Mouse (Mus musculus): ENCODE measurements around the gene Trpm2.
"Not testable (repeated sequence)": the region's sequence is repeated elsewhere in the genome, so short reads cannot be mapped to it uniquely, and the experiment has no call there.

The Trpm2 gene

GRCm38 (mm10) chr10:77970481-77970880 is at the start of gene Trpm2:
Gene Trpm2, minus strand, starts transcription at chr10:77970563.
- DNase-seq (ENCODE audit: low read depth, low spot score): no peak

DNA sequence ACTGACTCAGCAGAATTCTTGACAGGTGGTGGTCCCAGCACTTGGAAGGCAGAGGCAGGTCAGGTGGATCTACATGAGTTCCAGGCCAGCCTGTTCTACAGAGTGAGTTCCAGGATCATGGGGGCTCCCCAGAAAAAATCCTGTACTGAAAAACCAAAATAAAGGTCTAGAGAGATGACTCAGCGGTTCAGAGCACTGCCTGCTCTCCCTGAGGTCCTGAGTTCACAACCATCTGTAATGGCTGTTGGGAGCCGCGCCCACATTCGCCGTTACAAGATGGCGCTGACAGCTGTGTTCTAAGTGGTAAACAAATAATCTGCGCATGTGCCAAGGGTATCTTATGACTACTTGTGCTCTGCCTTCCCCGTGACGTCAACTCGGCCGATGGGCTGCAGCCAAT is 49.6 kb upstream of the Trpm2 start:
- DNase-seq (ENCODE audit: low read depth, low spot score): not testable (repeated sequence)

- DNase-seq (ENCODE audit: low read depth, low spot score): no peak
Observed at GRCm38 (mm10) chr10:78019291-78019690, 48.9 kb upstream of the Trpm2 start.

DNA sequence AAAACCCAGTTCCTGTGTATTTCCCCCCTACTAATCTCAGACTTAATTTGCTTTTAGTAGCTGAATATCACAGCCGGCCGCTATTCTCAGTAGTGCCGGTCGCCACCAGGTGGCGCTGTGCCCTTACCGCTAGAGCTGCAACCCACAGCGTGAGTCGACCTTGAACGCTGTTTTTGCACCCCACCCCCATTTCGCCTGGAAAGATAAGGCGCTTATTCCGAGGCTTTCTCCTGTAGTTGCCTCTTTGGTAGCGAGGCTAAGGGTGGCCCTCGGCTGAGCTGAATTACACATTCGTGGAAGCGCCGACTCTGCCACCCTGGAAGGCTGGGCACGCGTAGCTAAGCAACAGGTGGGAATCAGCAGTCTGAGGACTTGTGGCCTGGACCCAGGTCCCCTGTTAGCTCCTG is 48.4 kb upstream of the Trpm2 start:
- peak; percentile 81 for DNase-seq (ENCODE audit: low read depth, low spot score)

DNA sequence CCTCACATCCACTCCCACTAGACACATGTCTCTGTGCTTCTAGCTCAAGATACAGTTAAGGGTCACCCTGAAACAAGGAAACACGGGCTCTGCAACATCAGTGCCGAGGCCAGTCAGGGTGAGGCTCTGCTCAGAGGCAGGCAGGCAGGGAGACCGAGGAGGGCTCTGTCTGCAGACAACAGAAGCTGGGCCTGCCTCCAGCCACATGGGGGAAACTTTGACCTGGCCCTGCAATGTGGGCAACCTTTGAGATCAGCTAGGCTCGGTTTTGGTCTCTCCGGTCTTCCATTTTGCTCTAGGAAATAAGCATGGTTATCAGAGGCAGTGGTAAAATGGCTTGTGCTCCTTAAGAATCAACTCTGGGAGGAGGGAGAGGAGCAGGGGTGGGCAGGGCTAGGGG is 46.0 kb upstream of the Trpm2 start:
- no peak for DNase-seq (ENCODE audit: low read depth, low spot score)

DNA sequence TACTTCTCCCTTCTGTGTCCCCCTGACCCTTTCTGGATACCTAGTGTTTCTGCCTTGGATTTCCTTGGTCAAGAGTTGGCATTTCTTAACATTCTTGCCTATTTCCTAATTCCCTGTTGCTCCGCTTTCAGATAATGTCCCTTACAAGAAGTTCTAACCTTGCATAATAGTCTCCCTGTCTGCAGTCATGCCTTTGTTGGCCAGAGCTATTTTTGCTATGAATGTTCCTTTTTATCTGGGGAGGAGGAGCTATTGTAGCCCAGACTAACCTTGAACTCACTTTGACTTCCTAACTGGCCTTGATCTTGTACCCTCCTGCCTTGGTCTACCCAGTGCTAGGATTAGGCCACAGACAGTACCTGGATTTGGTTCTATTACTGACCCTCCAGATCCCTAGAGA is 45.1 kb upstream of the Trpm2 start:
- no peak for DNase-seq (ENCODE audit: low read depth, low spot score)

DNA sequence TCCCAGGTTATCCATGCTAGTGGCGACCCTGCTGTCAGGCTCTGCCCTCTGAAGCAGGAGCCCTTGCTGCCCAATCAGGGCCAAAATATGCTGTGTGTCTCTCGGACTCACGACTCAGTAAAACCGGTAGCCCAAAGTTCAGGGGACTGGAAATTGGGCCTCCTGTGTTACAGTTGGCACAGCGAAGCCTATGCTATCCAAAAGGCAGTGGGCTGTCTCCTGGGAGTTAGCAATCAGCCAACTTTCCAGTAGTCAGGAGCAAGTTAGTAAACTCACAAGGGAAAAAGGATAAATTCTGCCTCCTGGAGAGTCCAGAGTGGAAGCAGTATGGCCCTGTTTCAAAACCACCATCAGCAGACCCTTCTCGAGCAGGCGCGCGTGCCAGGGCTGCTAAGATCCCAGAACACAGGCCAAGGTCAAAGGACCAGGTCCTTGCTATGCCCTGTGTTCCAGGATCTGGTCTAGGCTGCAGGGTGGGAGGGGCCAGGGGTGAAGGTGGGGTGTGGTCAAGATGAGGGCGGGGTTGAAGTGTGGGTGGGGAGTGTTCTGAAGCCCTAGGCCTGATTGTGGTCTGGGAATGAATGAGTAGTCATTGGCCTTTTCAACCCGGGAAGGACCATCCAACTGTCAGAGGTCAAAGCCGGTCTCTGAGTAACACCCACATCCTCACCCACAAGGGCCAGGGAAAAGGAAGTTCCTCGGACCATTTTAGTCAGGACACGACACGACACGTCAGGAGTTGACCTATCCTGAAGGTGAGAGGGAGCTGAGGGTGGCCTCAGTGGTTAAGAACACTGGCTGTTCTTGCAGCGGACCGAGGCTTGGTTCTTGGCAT is 42.5 kb upstream of the Trpm2 start:
- DNase-seq (ENCODE audit: low read depth, low spot score): peak; percentile 63

DNA sequence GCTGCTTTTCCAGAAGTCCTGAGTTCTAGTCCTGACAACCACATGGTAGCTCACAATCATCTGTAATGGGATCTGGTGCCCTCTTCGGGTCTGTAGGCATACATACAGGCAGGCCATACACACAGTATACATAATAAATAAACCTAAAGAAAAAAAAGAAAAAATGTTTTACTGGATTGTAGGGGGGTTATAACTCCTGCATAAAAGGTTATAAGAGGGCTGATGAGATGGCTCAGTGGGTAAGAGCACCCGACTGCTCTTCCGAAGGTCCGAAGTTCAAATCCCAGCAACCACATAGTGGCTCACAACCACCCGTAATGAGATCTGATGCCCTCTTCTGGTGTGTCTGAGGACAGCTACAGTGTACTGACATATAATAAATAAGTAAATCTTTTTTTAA is 40.8 kb upstream of the Trpm2 start:
- not testable (repeated sequence) for DNase-seq (ENCODE audit: low read depth, low spot score)

- DNase-seq (ENCODE audit: low read depth, low spot score): no peak
Observed at GRCm38 (mm10) chr10:78010335-78010734, 40.0 kb upstream of the Trpm2 start.

- DNase-seq (ENCODE audit: low read depth, low spot score): peak; percentile 94
Observed at GRCm38 (mm10) chr10:78009945-78010293, 39.6 kb upstream of the Trpm2 start, which contains the start of gene Pfkl. Gene Pfkl, minus strand, starts transcription at chr10:78010083.

GRCm38 (mm10) chr10:78009184-78009944 is 39.0 kb upstream of the Trpm2 start:
- DNase-seq (ENCODE audit: low read depth, low spot score): peak; percentile 97

DNA sequence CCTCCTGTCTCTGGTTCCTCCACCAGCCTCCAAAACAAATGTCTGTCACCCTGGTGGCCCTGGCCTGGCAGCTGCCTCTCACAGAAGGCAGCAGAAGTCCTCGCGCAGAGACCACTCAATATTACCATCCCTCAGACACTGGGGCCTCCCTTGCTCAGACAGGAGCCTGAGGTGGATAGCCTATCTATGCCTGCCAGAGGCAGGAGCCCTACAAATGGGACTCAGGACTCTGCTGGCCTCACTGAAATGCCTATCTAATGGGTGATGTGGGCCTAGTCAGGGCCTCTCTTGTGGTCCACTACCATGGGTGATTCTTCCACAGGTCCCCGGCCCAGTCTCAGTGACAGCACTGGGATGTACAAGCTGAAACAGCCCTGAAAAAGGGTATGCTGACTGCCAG is 37.8 kb upstream of the Trpm2 start:
- no peak for DNase-seq (ENCODE audit: low read depth, low spot score)

GRCm38 (mm10) chr10:78007203-78007602 is 36.8 kb upstream of the Trpm2 start:
- no peak for DNase-seq (ENCODE audit: low read depth, low spot score)

- DNase-seq (ENCODE audit: low read depth, low spot score): no peak
Observed at GRCm38 (mm10) chr10:78005791-78006438, 35.6 kb upstream of the Trpm2 start.

DNA sequence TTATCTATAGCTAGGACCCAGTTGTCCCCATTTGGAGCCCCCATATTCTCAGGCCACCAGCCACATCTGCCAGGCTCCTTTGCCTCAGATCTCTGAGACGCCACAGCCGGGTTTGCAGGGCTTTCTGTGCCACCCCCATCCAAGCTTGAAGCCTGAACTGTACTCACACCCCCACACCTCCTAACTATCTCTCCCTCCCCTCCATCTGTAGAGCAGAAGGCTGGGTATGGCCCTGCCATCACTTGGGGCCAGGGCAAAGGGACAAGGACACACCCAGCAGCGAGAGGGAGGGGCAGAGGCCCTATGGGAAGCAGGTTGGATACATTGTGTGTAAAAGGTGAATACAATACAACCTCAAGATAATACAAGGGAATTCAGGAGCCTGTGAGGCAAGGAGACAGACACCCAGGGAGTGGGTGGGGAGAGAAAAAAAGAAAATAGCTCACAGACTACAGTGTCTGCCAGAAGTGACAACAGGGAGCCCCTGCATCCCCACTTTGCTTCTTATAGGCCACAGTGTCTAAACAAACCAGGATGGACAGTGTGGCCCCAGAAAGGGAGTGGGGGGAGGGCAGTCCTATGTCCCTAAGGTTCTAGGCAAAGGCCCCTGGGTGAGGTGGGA is 34.2 kb upstream of the Trpm2 start:
- DNase-seq (ENCODE audit: low read depth, low spot score): no peak

GRCm38 (mm10) chr10:78002316-78002715 is 32.0 kb upstream of the Trpm2 start:
- DNase-seq (ENCODE audit: low read depth, low spot score): no peak

DNA sequence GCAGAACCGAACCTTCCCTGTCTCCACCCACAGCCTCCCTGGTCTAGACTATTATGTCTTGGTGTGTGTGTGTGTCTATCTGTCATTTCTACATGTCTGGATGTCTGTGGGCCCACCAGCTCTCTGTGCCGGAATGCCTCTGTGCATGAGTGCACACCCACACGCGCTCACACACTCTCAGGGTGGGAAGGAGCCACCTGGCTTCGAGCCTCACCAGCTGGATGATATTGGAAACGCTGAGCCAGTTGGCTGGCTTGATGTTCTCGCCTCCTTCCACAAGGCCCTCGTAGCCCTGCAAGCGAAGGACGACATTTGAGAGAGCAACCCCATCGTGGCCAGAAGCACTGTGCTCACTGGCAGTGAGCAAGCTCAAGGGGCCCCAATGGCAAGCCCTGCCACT is 31.4 kb upstream of the Trpm2 start:
- no peak for DNase-seq (ENCODE audit: low read depth, low spot score)

- DNase-seq (ENCODE audit: low read depth, low spot score): no peak
Observed at GRCm38 (mm10) chr10:78000200-78000599, 29.8 kb upstream of the Trpm2 start.

DNA sequence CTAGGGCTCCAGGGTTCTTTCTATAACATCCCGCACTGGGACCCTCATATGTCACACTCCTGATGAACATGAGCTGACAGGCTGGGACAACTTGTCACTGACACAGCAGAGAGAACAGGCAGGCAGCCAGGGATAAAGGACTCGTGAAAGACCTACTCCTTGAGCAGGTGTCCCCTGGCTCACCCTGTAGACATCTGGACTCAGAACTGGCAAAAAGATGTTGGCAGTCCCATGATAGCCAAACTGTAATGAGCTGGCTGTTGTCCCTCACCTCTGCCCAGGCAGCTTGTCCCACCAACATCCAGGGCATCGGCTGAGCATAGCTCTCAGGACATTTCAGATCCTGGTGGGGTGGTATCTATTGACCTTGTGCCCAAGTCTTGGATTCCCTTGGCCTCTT is 25.3 kb upstream of the Trpm2 start:
- DNase-seq (ENCODE audit: low read depth, low spot score): no peak

GRCm38 (mm10) chr10:77985775-77986174 is 15.4 kb upstream of the Trpm2 start:
- no peak for DNase-seq (ENCODE audit: low read depth, low spot score)

DNA sequence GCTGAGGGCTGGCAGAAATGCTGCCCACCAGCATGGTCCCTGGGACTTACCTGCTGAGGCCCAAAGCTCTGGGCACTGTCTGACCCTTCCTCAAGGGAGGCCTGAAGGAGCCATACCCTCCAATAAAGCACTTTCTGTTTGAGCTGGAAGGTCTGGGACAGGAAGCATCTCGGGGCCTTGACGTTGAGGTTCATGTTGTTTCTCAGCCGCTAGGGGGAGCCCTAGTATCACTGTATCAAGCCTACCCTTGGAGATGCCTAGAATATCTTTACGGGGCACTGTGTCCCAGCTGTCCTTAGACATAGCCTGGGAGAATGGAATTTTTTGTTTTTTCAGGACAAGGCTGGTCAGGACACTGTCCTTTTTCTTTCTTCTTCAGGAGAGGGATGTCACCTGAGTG is 14.3 kb upstream of the Trpm2 start:
- DNase-seq (ENCODE audit: low read depth, low spot score): peak; percentile 85
